Mouse (Mus musculus) bone marrow, adult 2 months (tissue): ENCODE data around the gene Cuta. TPM values are rescaled to one million over a fixed set of nuclear protein-coding genes. Genes with fewer than 3 reads are reported as not detected.
A peak's percentile ranks its signal among the peaks of the same experiment; 100 is the strongest.
"Not testable (repeated sequence)": the region's sequence is repeated elsewhere in the genome, so short reads cannot be mapped to it uniquely, and the experiment has no call there.

Experiments
- H3K27ac ChIP-seq: fragments of 200-500 bp; 2 replicates; pipeline ENCODE4 v1.5.1; 2012; ENCODE audit warnings: low read depth, mild to moderate bottlenecking, control low read depth, inconsistent platforms, low read length; ENCODE audit not compliant: control insufficient read depth, poor library complexity, insufficient read depth
- H3K4me1 ChIP-seq: fragments of 200-500 bp; 2 replicates; pipeline ENCODE4 v1.6.1; 2011; ENCODE audit warnings: low read length; ENCODE audit not compliant: control insufficient read depth, insufficient read depth
- H3K4me3 ChIP-seq: fragments of 200-500 bp; replicated peaks from 2 replicates; pipeline ENCODE3; 2011; ENCODE audit warnings: mild to moderate bottlenecking, low read depth, low read length, control low read depth; ENCODE audit not compliant: control insufficient read depth
- CTCF ChIP-seq: fragments of 200-500 bp; IDR thresholded peaks from 2 replicates; pipeline ENCODE4 v1.5.1; 2011; ENCODE audit warnings: low read length, control low read depth; ENCODE audit not compliant: control insufficient read depth, insufficient read depth
- POLR2A ChIP-seq: fragments of 200-500 bp; IDR thresholded peaks from 2 replicates; pipeline ENCODE4 v1.6.1; 2011; ENCODE audit warnings: low read depth, mild to moderate bottlenecking, control low read depth, low read length, borderline replicate concordance; ENCODE audit not compliant: control insufficient read depth
- WGBS: fragments of 180-500 bp; shearing (Covaris S2); methylation state at CpG from one replicate; pipeline ENCODE4 v1.1.7; 2018; 5-methylcytosine and 5-hydroxymethylcytosine counted together
- polyA plus RNA-seq: library from polyadenylated mRNA; stranded (reverse); fragments of >200 nt; gene quantifications from 2 replicates; pipeline ENCODE4 v1.2.4, GENCODE M21; 2011; ENCODE audit warnings: low replicate concordance; ENCODE audit not compliant: missing spikeins, insufficient read depth, insufficient read length

Cuta gene
- polyA plus RNA-seq, 1 experiment = 99.0 TPM

DNA sequence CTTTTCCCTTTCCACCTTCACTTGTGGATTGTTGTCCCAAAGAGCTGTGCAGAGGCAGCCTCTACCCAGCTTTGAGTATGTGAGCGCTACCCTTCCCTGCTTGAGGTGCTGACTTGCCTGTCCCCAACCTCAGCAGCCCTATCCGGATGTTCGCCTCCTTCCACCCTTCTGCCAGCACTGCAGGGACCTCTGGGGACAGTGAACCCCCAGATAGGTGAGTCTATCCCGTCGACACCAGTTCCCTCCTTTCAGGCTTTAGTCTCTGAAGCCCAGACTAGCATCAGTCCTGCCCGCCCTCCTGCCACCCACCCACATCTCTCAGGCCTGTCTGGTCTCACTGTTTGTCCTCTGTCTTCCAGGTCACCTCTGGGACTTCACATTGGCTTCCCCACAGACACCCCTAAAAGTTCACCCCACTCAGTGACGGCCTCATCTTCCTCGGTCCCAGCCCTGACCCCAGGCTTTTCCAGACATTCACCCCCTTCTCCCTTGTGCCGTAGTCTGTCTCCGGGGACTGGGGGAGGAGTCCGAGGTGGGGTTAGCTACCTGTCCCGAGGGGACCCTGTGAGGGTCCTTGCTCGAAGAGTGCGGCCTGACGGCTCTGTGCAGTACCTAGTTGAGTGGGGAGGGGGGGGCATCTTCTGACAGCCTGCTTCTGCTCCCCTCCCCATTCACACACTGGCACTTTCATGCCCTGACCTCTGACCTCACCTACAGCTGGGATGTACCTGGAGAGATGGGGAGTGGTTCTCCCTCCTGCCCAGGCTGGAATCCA, 2.3 kb downstream of the Cuta start:
- Histone ChIP-seq H3K4me1 (peaks cover 3% of the 10 kb centered on the region; the same call in 1 of the 2 replicates), H3K27ac (no peak overlapping the region), H3K4me3 (no peak overlapping the region)
- no peak for TF ChIP-seq CTCF
- no peak for TF ChIP-seq POLR2A
- WGBS = 88% methylated on average over 15 of the region's 15 CpGs

DNA sequence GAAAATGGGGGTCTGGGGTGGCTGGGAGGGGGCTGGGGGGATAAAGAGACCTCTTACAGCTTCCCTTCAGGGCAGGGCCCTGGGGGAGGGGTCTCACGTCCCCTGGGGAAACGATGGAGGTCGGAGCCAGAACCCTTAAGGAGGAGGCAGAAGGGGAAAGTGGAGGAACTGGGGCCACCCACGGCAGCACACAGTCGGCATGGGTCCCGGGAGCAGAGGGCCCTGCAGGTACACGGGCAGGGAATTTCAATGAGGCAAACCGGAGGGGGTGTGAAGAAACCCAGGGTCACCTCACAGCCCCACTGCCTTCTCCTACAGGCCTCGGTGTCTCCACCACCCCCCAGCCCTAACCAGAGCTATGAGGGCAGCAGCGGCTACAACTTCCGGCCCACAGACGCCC, 2.9 kb downstream of the Cuta start:
- Histone ChIP-seq H3K4me3 (no peak overlapping the region), H3K4me1 (peaks cover 3% of the 10 kb centered on the region; the same call in 1 of the 2 replicates), H3K27ac (no peak overlapping the region)
- TF ChIP-seq POLR2A (no peak), CTCF (no peak)
- 90% methylated on average over 12 of the region's 12 CpGs for WGBS

DNA sequence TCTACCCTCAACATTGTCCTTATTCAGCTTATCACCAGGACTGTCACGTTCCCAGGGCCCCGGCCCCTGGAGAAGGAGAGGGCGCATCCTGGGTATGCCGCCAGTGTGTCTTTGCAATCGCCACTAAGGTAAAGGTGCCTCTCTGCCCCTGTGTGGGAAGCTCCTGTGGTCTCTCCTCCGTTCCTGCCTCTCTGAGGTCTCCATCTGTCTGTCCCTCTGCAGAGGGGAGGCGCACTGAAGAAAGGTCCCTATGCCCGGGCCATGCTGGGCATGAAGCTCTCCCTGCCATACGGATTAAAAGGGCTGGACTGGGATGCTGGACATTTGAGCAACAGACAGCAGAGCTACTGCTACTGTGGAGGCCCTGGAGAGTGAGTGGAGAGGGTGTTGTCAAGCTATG, 4.3 kb downstream of the Cuta start:
- H3K4me1 ChIP-seq = peaks cover 1% of the 10 kb centered on the region; the same call in 1 of the 2 replicates
- no peak overlapping the region for H3K4me3 ChIP-seq
- H3K27ac ChIP-seq = no peak overlapping the region
- WGBS = 93% methylated on average over 9 of the region's 9 CpGs
- TF ChIP-seq POLR2A (no peak), CTCF (no peak)

DNA sequence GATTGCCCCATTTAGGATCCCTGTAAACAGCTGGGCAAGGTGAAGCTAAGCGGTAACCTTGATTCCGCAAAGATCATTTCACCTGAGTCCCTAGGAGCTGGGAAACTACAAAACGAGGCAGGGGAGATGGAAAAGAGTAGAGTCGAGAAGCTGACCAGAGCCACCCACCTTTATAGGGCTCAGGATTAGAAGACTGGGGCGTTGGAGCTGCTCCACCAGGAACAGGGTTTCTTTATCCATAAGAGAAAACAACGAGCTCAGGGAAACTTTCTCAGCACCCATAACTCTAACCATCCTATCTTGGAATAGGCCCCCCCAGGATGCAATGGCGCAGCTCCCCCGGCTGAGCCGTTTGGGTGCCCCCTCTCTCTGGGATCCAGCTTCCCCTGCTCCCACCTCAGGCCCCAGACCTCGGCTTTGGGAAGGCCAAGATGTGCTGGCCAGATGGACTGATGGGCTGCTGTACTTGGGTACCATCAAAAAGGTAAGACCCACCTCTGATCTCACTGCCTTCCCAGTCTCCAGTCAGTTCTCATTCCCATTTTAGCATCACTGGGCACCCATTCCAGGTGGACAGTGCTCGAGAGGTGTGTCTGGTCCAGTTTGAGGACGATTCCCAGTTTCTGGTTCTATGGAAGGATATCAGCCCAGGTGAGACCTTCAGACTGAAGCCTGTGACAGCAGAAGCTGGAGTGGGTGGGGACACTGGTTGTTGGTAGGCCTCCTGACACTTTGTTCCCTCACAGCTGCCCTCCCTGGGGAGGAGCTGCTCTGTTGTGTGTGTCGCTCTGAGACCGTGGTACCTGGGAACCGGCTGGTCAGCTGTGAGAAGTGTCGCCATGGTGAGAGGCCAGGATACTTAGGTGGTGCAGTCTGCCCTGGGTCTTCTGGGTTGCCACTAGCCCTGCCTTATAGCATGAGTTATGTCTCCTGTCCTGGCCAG, 5.2 kb downstream of the Cuta start:
- TF ChIP-seq CTCF = no peak
- TF ChIP-seq POLR2A = no peak
- Histone ChIP-seq H3K4me1 (peaks cover 1% of the 10 kb centered on the region; the same call in 1 of the 2 replicates), H3K4me3 (peak overlapping the region; percentile 79), H3K27ac (no peak overlapping the region)
- WGBS = 79% methylated on average over 16 of the region's 16 CpGs

DNA sequence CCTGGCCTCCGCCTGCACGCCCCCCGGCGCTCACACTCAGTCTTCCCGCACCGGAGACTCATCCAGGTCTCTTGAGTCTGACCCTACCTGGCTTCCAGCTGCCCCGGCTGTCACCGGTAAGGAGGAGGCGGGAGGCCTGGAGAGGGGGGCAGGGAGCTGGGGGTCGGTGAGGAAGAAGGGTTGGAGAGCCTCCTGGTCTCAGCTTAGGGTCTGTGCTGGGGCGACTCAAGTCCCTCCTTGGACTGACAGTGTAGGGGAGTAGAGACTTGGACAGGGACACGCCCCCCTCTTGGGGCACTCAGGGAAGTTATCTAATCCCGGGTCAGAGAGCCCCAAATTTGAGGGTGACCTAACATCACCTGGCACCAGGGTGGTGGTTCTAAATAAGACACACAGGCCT, 6.0 kb downstream of the Cuta start:
- TF ChIP-seq CTCF = no peak
- TF ChIP-seq POLR2A = no peak
- 4% methylated on average over 13 of the region's 13 CpGs for WGBS
- Histone ChIP-seq H3K4me1 (peaks cover 1% of the 10 kb centered on the region; the same call in 1 of the 2 replicates), H3K4me3 (peak overlapping the region; percentile 79), H3K27ac (peak overlapping the region; percentile 90)

DNA sequence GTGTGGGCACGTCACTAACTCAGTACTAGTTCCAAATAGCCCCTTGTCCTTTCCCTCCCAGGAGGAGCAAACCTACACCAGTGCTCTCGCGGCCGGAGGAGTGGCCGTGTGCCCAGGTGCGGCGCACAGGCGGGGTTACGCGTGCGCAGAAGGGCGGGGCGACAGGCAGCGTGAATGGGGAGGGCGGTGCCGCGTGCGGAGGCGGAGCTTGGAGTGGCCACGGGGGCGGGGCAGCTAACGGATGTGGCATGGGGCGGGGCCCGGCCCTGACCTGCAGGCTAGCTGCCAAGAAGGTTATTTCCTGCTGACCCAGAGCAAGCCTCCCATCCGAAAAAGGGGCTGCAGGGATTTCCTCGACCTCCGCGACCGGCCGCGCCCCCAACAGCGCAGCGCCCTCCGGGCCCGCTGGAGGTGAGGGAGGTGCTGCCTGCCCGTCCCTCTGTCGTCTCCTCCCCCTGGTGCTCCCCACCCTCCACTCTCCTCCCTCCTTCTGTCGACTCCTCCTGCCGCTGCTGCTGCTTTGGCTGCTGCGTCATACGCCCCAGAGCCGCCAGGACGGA, 6.5 kb downstream of the Cuta start, which contains the start of gene Phf1:
Phf1 (plus strand) TSS at position 214 of the 560 bp plus-strand sequence.
- WGBS = under 1% methylated on average over 43 of the region's 43 CpGs

DNA sequence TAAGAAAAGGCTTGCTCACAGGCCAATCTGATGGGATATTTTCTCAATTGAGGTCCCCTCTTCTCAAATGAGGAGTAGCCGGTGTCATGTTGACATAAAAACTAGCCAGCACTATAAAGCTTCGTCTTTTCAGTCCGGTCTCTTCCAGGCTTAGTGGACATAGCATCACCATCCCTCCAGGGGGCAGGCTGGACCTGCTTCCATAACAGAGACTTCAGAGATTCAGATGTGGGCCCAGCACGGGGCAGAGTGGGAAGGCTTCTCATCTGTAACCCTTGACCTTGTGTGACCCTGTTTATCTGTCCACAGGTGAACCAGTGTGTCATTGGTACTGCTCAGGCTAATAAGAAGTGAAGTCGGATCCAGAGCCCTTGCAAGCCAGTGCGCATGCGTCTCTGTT, 7.6 kb downstream of the Cuta start:
- H3K4me1 ChIP-seq, H3K4me3 ChIP-seq, H3K27ac ChIP-seq: not testable (repeated sequence)
- 70% methylated on average over 7 of the region's 7 CpGs for WGBS
- TF ChIP-seq CTCF = peak; percentile 55

More for the DNA sequence above, 6.5 kb downstream of the Cuta start, which contains the start of gene Phf1:
- H3K27ac ChIP-seq = peak within 1 kb of the TSS; percentile 90
- peaks cover 1% of the 10 kb centered on the region; the same call in 1 of the 2 replicates for H3K4me1 ChIP-seq
- peak within 1 kb of the TSS; percentile 79 for H3K4me3 ChIP-seq
- TF ChIP-seq CTCF = no peak
- TF ChIP-seq POLR2A = no peak; the same call in 1 of the 2 replicates

DNA sequence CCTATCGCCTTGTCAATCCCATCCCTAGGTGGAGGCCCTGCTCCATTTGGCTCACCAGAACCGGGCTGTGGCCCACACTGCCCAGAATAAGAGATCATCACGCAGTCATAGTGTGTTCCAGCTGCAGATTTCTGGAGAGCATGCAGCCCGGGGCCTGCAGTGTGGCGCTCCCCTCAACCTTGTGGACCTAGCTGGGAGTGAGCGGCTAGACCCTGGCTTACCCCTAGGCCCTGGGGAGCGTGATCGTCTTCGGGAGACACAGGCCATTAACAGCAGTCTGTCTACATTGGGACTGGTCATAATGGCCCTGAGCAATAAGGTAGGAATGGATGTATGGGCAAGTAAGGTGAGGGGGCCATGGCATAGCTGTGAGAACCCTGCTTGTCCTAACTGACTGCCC, 14.0 kb downstream of the Cuta start:
- not testable (repeated sequence) for H3K4me1 ChIP-seq, H3K27ac ChIP-seq, H3K4me3 ChIP-seq
- 97% methylated on average over 9 of the region's 9 CpGs for WGBS

DNA sequence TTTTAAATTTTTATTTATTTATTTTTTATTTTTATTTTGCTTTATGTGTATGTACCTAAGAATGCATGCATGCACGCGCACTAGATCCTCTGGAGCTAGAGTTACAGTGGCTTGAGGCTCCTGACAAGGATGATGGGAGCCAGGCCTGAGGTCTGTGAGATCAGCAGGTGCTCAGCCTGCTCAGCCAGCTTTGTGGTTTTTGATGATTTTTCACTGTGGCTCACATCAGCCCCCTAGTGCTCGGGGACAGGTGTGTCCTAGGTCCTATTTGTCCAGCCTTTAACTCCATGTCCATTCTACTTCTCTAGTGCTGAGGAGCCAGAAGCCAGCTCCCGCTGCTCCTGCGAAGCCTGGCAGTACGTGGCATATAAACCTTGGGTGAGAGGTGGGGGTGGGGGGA, 17.0 kb downstream of the Cuta start:
- not testable (repeated sequence) for H3K27ac ChIP-seq
- 83% methylated on average over 6 of the region's 6 CpGs for WGBS

DNA sequence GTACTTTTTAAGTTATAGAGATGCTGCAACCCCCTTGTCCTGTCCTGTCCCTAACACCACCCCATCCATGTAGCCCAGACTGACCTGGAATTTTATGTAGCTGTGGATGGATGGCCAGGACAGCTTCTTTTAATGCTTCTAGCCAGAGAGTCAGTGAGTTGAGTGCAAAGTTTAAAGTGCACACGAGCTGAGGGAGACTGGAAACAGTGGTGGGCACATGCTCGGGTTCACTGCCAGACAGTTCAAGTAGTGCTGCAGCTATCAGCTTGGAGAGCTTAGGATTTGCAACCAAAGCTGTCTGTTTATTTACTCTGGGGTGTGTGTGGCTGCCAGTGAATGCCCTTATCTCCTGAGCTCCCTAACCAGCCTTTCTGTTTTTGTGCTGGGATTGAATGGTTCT, 19.9 kb downstream of the Cuta start:
- not testable (repeated sequence) for H3K27ac ChIP-seq, H3K4me3 ChIP-seq, H3K4me1 ChIP-seq
- 79% methylated on average over 2 of the region's 2 CpGs for WGBS

More for the DNA sequence above, 17.0 kb downstream of the Cuta start:
- H3K4me3 ChIP-seq, H3K4me1 ChIP-seq: not testable (repeated sequence)
